In the genomic region with DNA sequence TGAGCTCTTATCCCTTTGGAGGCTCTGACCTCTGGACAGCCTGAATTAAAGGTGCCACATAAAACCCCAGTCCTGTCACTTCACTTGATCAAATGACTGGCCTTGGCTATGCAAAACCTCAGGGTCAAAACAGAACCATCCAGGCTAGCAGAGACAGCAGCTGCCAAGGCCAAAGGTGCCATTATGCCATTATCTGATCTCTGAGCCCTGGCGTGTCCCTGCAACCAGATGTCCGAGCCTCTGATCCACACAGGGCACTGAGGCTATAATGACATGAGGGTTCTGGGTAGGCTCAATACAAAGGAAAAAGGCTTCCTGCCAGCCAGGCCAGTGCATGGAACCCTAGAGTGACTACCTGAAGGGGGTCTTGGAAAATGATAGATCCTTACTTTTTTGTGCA, we compare ENCODE assay signal across 22 mouse cellular contexts.
DNase-seq lines count a peak whose midpoint lies in the region; ATAC-seq and TF ChIP-seq lines count a peak whose summit lies in the region.
"Had no signal": no experiment of that assay in that cellular context is flagged by ENCODE, and none has a peak within 500 bp of the region (broad histone marks: within the 10 kb centered on the region; RNA-seq: fewer than 3 reads in every experiment).

No protein-coding gene starts in this region.

- 46% methylated on average over 2 of the region's 2 CpGs for WGBS in forebrain, embryonic 11.5 days
- 66% methylated on average over 2 of the region's 2 CpGs for WGBS in forebrain, postnatal 0 days
- WGBS in midbrain, embryonic 10.5 days, result 58% methylated on average over 2 of the region's 2 CpGs
- WGBS in midbrain, postnatal 0 days, result 64% methylated on average over 2 of the region's 2 CpGs
- 51% methylated on average over 2 of the region's 2 CpGs for WGBS in midbrain, embryonic 16.5 days

- no peaks in the 10 kb centered on the region for H3K27me3 ChIP-seq in forebrain, embryonic 11.5 days (ENCODE audit: control insufficient read depth, insufficient read depth, low read length)
- H3K27me3 ChIP-seq in forebrain, postnatal 0 days (ENCODE audit: insufficient read depth, low read length), result no peaks in the 10 kb centered on the region
- no peaks in the 10 kb centered on the region for H3K27me3 ChIP-seq in midbrain, embryonic 10.5 days (ENCODE audit: low read depth, poor library complexity, severe bottlenecking)
- H3K27me3 ChIP-seq in midbrain, postnatal 0 days (ENCODE audit: insufficient read depth, low read length), result no peaks in the 10 kb centered on the region
- H3K27me3 ChIP-seq in midbrain, embryonic 16.5 days (ENCODE audit: control insufficient read depth, insufficient read depth, low read depth, low read length), result no peaks in the 10 kb centered on the region
- H3K27me3 ChIP-seq: embryonic facial prominence, embryonic 15.5 days; heart, embryonic 12.5 days; hindbrain, embryonic 12.5 days had no signal

- TF ChIP-seq CTCF in forebrain, postnatal 0 days (IDR thresholded peaks at IDR 0.05; ENCODE audit: low read depth), result no peak
- no peak for TF ChIP-seq CTCF in midbrain, postnatal 0 days (IDR thresholded peaks at IDR 0.05)

- DNase-seq in adrenal gland, adult (ENCODE audit: inconsistent age in 2 of 2, low spot score in 1 of 2), result peak; percentile 38 to 75
- no peak for DNase-seq in adrenal gland, adult 18-20 months (ENCODE audit: low spot score in 2 of 2)
- no peak for DNase-seq in forebrain, embryonic 11.5 days (ENCODE audit: low spot score)
- no peak for DNase-seq in forebrain, postnatal 0 days
- peak; percentile 16 for DNase-seq in midbrain, embryonic 10.5 days (ENCODE audit: low spot score)
- DNase-seq in midbrain, postnatal 0 days (ENCODE audit: low spot score), result no peak
- no peak for DNase-seq in lung, postnatal 10 days
- DNase-seq: cerebellum, adult 11 months; cerebellum, postnatal 14 days; gastrocnemius, postnatal 25 days; heart, adult 18-20 months; heart, postnatal 10 days; right cerebral cortex, postnatal 14 days had no signal

- no peak overlapping the region for H3K4me3 ChIP-seq in forebrain, embryonic 11.5 days (ENCODE audit: low read depth, low read length)
- no peak overlapping the region for H3K4me3 ChIP-seq in forebrain, postnatal 0 days (ENCODE audit: low read depth, low read length)
- no peak overlapping the region for H3K4me3 ChIP-seq in midbrain, embryonic 10.5 days
- no peak overlapping the region for H3K4me3 ChIP-seq in midbrain, postnatal 0 days (ENCODE audit: low read depth, low read length)
- H3K4me3 ChIP-seq in midbrain, embryonic 16.5 days (ENCODE audit: low read depth, low read length), result no peak overlapping the region
- H3K4me3 ChIP-seq: embryonic facial prominence, embryonic 15.5 days; heart, embryonic 12.5 days; hindbrain, embryonic 12.5 days; layer of hippocampus, adult 2 months had no signal

- H3K9ac ChIP-seq in forebrain, embryonic 11.5 days (ENCODE audit: low read length), result no peak overlapping the region
- no peak overlapping the region for H3K9ac ChIP-seq in forebrain, postnatal 0 days
- H3K9ac ChIP-seq in midbrain, postnatal 0 days (replicated peaks; ENCODE audit: low read length, poor library complexity, severe bottlenecking), result no peak overlapping the region
- no peak overlapping the region for H3K9ac ChIP-seq in midbrain, embryonic 16.5 days (ENCODE audit: low read depth, low read length)
- H3K9ac ChIP-seq: embryonic facial prominence, embryonic 15.5 days; heart, embryonic 12.5 days; hindbrain, embryonic 12.5 days had no signal

- 0 out of 2 replicates have a peak, but pooled peaks have one; percentile 24 for ATAC-seq in forebrain, embryonic 11.5 days (replicated peaks; ENCODE audit: low FRiP score)
- ATAC-seq in forebrain, postnatal 0 days, result no peak
- ATAC-seq in midbrain, postnatal 0 days (ENCODE audit: low FRiP score), result no peak
- ATAC-seq in midbrain, embryonic 16.5 days, result no peak
- ATAC-seq: activated CD4-positive, CD25-positive, alpha-beta regulatory T cell, adult 4 months; inflammation-experienced regulatory T-cells, adult 6 months had no signal

- H3K27ac ChIP-seq in forebrain, embryonic 11.5 days (ENCODE audit: low read depth, low read length), result no peak overlapping the region
- no peak overlapping the region for H3K27ac ChIP-seq in forebrain, postnatal 0 days (ENCODE audit: low read depth, low read length)
- H3K27ac ChIP-seq in midbrain, embryonic 10.5 days (replicated peaks), result 0 out of 2 replicates have a peak overlapping the region, but pooled peaks have one; percentile 1
- no peak overlapping the region for H3K27ac ChIP-seq in midbrain, postnatal 0 days (ENCODE audit: low read depth, low read length)
- H3K27ac ChIP-seq in midbrain, embryonic 16.5 days (ENCODE audit: low read length), result 0 out of 2 replicates have a peak overlapping the region, but pooled peaks have one; percentile 14
- H3K27ac ChIP-seq: embryonic facial prominence, embryonic 15.5 days; hindbrain, embryonic 12.5 days; layer of hippocampus, adult 2 months; macrophage; stomach, postnatal 0 days had no signal

- no peaks in the 10 kb centered on the region for H3K36me3 ChIP-seq in forebrain, embryonic 11.5 days (ENCODE audit: control insufficient read depth, insufficient read depth, low read length)
- no peaks in the 10 kb centered on the region for H3K36me3 ChIP-seq in forebrain, postnatal 0 days (ENCODE audit: insufficient read depth)
- no peaks in the 10 kb centered on the region for H3K36me3 ChIP-seq in midbrain, embryonic 10.5 days
- H3K36me3 ChIP-seq in midbrain, postnatal 0 days (ENCODE audit: insufficient read depth, low read length), result no peaks in the 10 kb centered on the region
- no peaks in the 10 kb centered on the region for H3K36me3 ChIP-seq in midbrain, embryonic 16.5 days (ENCODE audit: control insufficient read depth, insufficient read depth, low read length)
- H3K36me3 ChIP-seq: embryonic facial prominence, embryonic 15.5 days; heart, embryonic 12.5 days; hindbrain, embryonic 12.5 days had no signal

- H3K4me2 ChIP-seq in forebrain, embryonic 11.5 days (ENCODE audit: low read depth, low read length, severe bottlenecking), result no peak overlapping the region
- no peak overlapping the region for H3K4me2 ChIP-seq in forebrain, postnatal 0 days (ENCODE audit: low read depth)
- H3K4me2 ChIP-seq in midbrain, postnatal 0 days (ENCODE audit: low read depth, low read length, poor library complexity, severe bottlenecking), result no peak overlapping the region
- H3K4me2 ChIP-seq in midbrain, embryonic 16.5 days (ENCODE audit: low read length), result no peak overlapping the region
- H3K4me2 ChIP-seq: embryonic facial prominence, embryonic 15.5 days; heart, embryonic 12.5 days; hindbrain, embryonic 12.5 days had no signal

- H3K9me3 ChIP-seq in forebrain, embryonic 11.5 days (ENCODE audit: control insufficient read depth, low read length), result no peaks in the 10 kb centered on the region
- H3K9me3 ChIP-seq in forebrain, postnatal 0 days (ENCODE audit: low read length), result no peaks in the 10 kb centered on the region
- 0 out of 2 replicates have a peak, but pooled peaks cover 3% of the 10 kb centered on the region for H3K9me3 ChIP-seq in midbrain, embryonic 10.5 days (replicated peaks)
- no peaks in the 10 kb centered on the region for H3K9me3 ChIP-seq in midbrain, postnatal 0 days (ENCODE audit: low read length)
- H3K9me3 ChIP-seq in midbrain, embryonic 16.5 days (replicated peaks; ENCODE audit: control insufficient read depth, low read length, poor library complexity, severe bottlenecking), result no peaks in the 10 kb centered on the region
- H3K9me3 ChIP-seq: embryonic facial prominence, embryonic 15.5 days; heart, embryonic 12.5 days; hindbrain, embryonic 12.5 days had no signal

- H3K4me1 ChIP-seq in forebrain, embryonic 11.5 days (replicated peaks; ENCODE audit: control insufficient read depth, insufficient read depth, low read length), result 0 out of 2 replicates have a peak, but pooled peaks cover 1% of the 10 kb centered on the region
- H3K4me1 ChIP-seq in forebrain, postnatal 0 days (ENCODE audit: insufficient read depth), result no peaks in the 10 kb centered on the region
- peaks cover 21% of the 10 kb centered on the region for H3K4me1 ChIP-seq in midbrain, embryonic 10.5 days
- H3K4me1 ChIP-seq in midbrain, postnatal 0 days (ENCODE audit: insufficient read depth, low read length), result no peaks in the 10 kb centered on the region; the same call in 1 of the 2 replicates
- peaks cover 7% of the 10 kb centered on the region; the same call in 1 of the 2 replicates for H3K4me1 ChIP-seq in midbrain, embryonic 16.5 days (ENCODE audit: control insufficient read depth, insufficient read depth, low read length)
- H3K4me1 ChIP-seq: embryonic facial prominence, embryonic 15.5 days had no signal

Comparison
In these comparisons a context has a peak if more than half of its experiments do, and no peak if none do; other contexts are left out.
1. DNase-seq: peak in adrenal gland, adult (2 of 2) and midbrain, embryonic 10.5 days (single experiment); none in adrenal gland, adult 18-20 months (0 of 2), forebrain, embryonic 11.5 days (single experiment), forebrain, postnatal 0 days (single experiment), midbrain, postnatal 0 days (single experiment) and lung, postnatal 10 days (single experiment).
2. H3K27ac ChIP-seq: peak in midbrain, embryonic 10.5 days (single experiment) and midbrain, embryonic 16.5 days (single experiment); none in forebrain, embryonic 11.5 days (single experiment), forebrain, postnatal 0 days (single experiment) and midbrain, postnatal 0 days (single experiment).